25 mouse cellular contexts compared by ENCODE assay signal in genomic region chr10:87098722-87099121, GRCm38 (mm10). TPM values are rescaled to one million over a fixed set of nuclear protein-coding genes. Genes with fewer than 3 reads are reported as not detected.
DNase-seq lines count a peak whose midpoint lies in the region; ATAC-seq and TF ChIP-seq lines count a peak whose summit lies in the region.
"Had no signal": no experiment of that assay in that cellular context is flagged by ENCODE, and none has a peak within 500 bp of the region (broad histone marks: within the 10 kb centered on the region; RNA-seq: fewer than 3 reads in every experiment).

No protein-coding gene starts in this region.

- TF ChIP-seq POLR2A in CH12.LX (IDR thresholded peaks at IDR 0.05; ENCODE audit: low read depth, low read length), result no peak

- H3K4me1 ChIP-seq in liver, postnatal 0 days (ENCODE audit: insufficient read depth), result no peaks in the 10 kb centered on the region
- H3K4me1 ChIP-seq in liver, embryonic 12.5 days, result no peaks in the 10 kb centered on the region
- peaks cover 6 to 50% of the 10 kb centered on the region in 2 experiments for H3K4me1 ChIP-seq in CH12.LX (ENCODE audit: control insufficient read depth in 1 of 2, insufficient read depth in 2 of 2)

- no peak overlapping the region for H3K27ac ChIP-seq in liver, postnatal 0 days (ENCODE audit: low read depth)
- H3K27ac ChIP-seq in liver, embryonic 12.5 days, result no peak overlapping the region
- H3K27ac ChIP-seq in CH12.LX (ENCODE audit: insufficient read depth, low read depth), result no peak overlapping the region
- no peak overlapping the region for H3K27ac ChIP-seq in gastrocnemius, adult 2 months
- H3K27ac ChIP-seq: embryonic facial prominence, embryonic 13.5 days; forebrain, embryonic 13.5 days; heart, embryonic 15.5 days; hindbrain, embryonic 10.5 days; hindbrain, embryonic 14.5 days had no signal

- no peaks in the 10 kb centered on the region for H3K36me3 ChIP-seq in liver, postnatal 0 days (replicated peaks; ENCODE audit: insufficient read depth, low read length)
- H3K36me3 ChIP-seq in liver, embryonic 12.5 days, result no peaks in the 10 kb centered on the region
- no peaks in the 10 kb centered on the region for H3K36me3 ChIP-seq in CH12.LX (replicated peaks in 1 of 2; ENCODE audit: control insufficient read depth in 1 of 2, insufficient read depth in 1 of 2, low read length in 1 of 2)
- H3K36me3 ChIP-seq: embryonic facial prominence, embryonic 13.5 days; heart, embryonic 15.5 days; hindbrain, embryonic 10.5 days had no signal

- in situ Hi-C loops in CH12.LX (cut with MboI; ENCODE audit: low pct_ligation_motif_present, low pct_unique_long_range_greater_than_20kb, low sequenced_read_pairs), result no loop called here

- no peaks in the 10 kb centered on the region for H3K79me2 ChIP-seq in CH12.LX (replicated peaks; ENCODE audit: control insufficient read depth, extremely low read depth, insufficient read depth, poor library complexity, severe bottlenecking)

- TF ChIP-seq CTCF in liver, postnatal 0 days (IDR thresholded peaks at IDR 0.05; ENCODE audit: low read depth), result no peak
- no peak for TF ChIP-seq CTCF in CH12.LX (conservative IDR thresholded peaks at IDR 0.05 in 1 of 2, IDR thresholded peaks at IDR 0.05 in 1 of 2; ENCODE audit: low read depth in 2 of 2, low read length in 2 of 2)
- TF ChIP-seq CTCF in gastrocnemius, adult 2 months (IDR thresholded peaks at IDR 0.05), result no peak

- TF ChIP-seq EP300 in liver, postnatal 0 days (IDR thresholded peaks at IDR 0.05; ENCODE audit: low read depth), result no peak
- TF ChIP-seq EP300 in CH12.LX (IDR thresholded peaks at IDR 0.05; ENCODE audit: low read length), result peak; percentile 29

- WGBS in liver, postnatal 0 days (ENCODE audit: insufficient replicate concordance), result 44% methylated on average over 6 of the region's 6 CpGs
- WGBS in liver, embryonic 12.5 days (ENCODE audit: insufficient replicate concordance), result 41% methylated on average over 6 of the region's 6 CpGs

- dilution Hi-C loops in CH12.LX (cut with MboI; ENCODE audit: extremely low pct_ligation_motif_present, extremely low pct_unique_long_range_greater_than_20kb, low sequenced_read_pairs), result no loop called here

- no peak overlapping the region for H3K4me2 ChIP-seq in liver, postnatal 0 days (ENCODE audit: low read depth, low read length)
- H3K4me2 ChIP-seq in liver, embryonic 12.5 days, result no peak overlapping the region
- H3K4me2 ChIP-seq in CH12.LX (ENCODE audit: insufficient read depth, low read depth, poor library complexity, severe bottlenecking), result peak overlapping the region; percentile 57
- H3K4me2 ChIP-seq: embryonic facial prominence, embryonic 13.5 days; forebrain, embryonic 13.5 days; heart, embryonic 11.5 days; heart, embryonic 15.5 days; hindbrain, embryonic 14.5 days had no signal

- H3K4me3 ChIP-seq in liver, postnatal 0 days (ENCODE audit: low read depth, low read length), result no peak overlapping the region
- no peak overlapping the region for H3K4me3 ChIP-seq in liver, embryonic 12.5 days
- peak overlapping the region in 1 of 3 experiments; percentile 26 for H3K4me3 ChIP-seq in CH12.LX (replicated peaks in 1 of 3; ENCODE audit: low read depth in 2 of 3, low read length in 2 of 3, poor library complexity in 1 of 3)
- no peak overlapping the region for H3K4me3 ChIP-seq in gastrocnemius, adult 2 months
- H3K4me3 ChIP-seq: embryonic facial prominence, embryonic 13.5 days; forebrain, embryonic 13.5 days; heart, embryonic 15.5 days; hindbrain, embryonic 10.5 days had no signal

- DNase-seq in liver, postnatal 0 days, result peak; percentile 23
- peak; percentile 14 for DNase-seq in thymus, postnatal 0 days (ENCODE audit: low spot score)
- no peak for DNase-seq in thymus, postnatal 36 days
- peak; percentile 80 for DNase-seq in CH12.LX (ENCODE audit: extremely low read depth)
- DNase-seq in cerebellum, postnatal 4 days (ENCODE audit: low spot score in 2 of 2), result no peak
- DNase-seq in gastrocnemius, adult 2 months, result no peak
- DNase-seq: adrenal gland, postnatal 14 days; cerebellum, adult 18-20 months; cerebellum, adult 9-11 months; gastrocnemius, postnatal 36 days; heart, adult 18-20 months; heart, postnatal 14 days had no signal

- H3K27me3 ChIP-seq in liver, postnatal 0 days (ENCODE audit: insufficient read depth, low read length), result no peaks in the 10 kb centered on the region
- H3K27me3 ChIP-seq in liver, embryonic 12.5 days (replicated peaks), result no peaks in the 10 kb centered on the region
- no peaks in the 10 kb centered on the region for H3K27me3 ChIP-seq in CH12.LX (replicated peaks)
- H3K27me3 ChIP-seq: embryonic facial prominence, embryonic 13.5 days; forebrain, embryonic 13.5 days; heart, embryonic 15.5 days had no signal

- no peaks in the 10 kb centered on the region for H3K9me3 ChIP-seq in liver, postnatal 0 days (ENCODE audit: low read length)
- H3K9me3 ChIP-seq in liver, embryonic 12.5 days (replicated peaks), result no peaks in the 10 kb centered on the region
- no peaks in the 10 kb centered on the region for H3K9me3 ChIP-seq in CH12.LX (replicated peaks; ENCODE audit: low read length)
- H3K9me3 ChIP-seq: embryonic facial prominence, embryonic 13.5 days; forebrain, embryonic 13.5 days; heart, embryonic 15.5 days; hindbrain, embryonic 10.5 days had no signal

- peak; percentile 47; the same call in 1 of the 2 replicates for ATAC-seq in liver, postnatal 0 days
- no peak for ATAC-seq in liver, embryonic 12.5 days
- ATAC-seq in neutrophil, adult 5-6 weeks (ENCODE audit: extremely low read depth, insufficient number of reproducible peaks, low FRiP score, poor library complexity, severe bottlenecking), result peak; percentile 46; the same call in 1 of the 2 replicates
- ATAC-seq: activated CD4-positive, CD25-positive, alpha-beta regulatory T cell, adult 4 months; forebrain, embryonic 13.5 days; Patski had no signal

- intact Hi-C loops in gastrocnemius, adult 2 months (cut with DNase I), result no loop called here

- no peak for TF ChIP-seq RAD21 in CH12.LX (IDR thresholded peaks at IDR 0.05; ENCODE audit: low read depth, low read length)

- H3K9ac ChIP-seq in liver, postnatal 0 days (replicated peaks), result no peak overlapping the region
- no peak overlapping the region for H3K9ac ChIP-seq in liver, embryonic 12.5 days
- H3K9ac ChIP-seq in CH12.LX (ENCODE audit: insufficient read depth, low read depth), result no peak overlapping the region
- H3K9ac ChIP-seq: embryonic facial prominence, embryonic 13.5 days; forebrain, embryonic 13.5 days; heart, embryonic 15.5 days; hindbrain, embryonic 14.5 days had no signal

TF ChIP-seq in CH12.LX, 34 proteins besides CTCF, POLR2A, EP300 and RAD21 (continues in another document):
- TF ChIP-seq JUND (conservative IDR thresholded peaks at IDR 0.05; ENCODE audit: low read depth, low read length) (no peak), UBTF (IDR thresholded peaks at IDR 0.05; ENCODE audit: low read depth, low read length) (no peak), TBP (conservative IDR thresholded peaks at IDR 0.05; ENCODE audit: low read depth, low read length) (no peak), SIN3A (IDR thresholded peaks at IDR 0.05; ENCODE audit: low read length) (no peak), MYC (IDR thresholded peaks at IDR 0.05; ENCODE audit: low read depth, low read length) (no peak), SMC3 (IDR thresholded peaks at IDR 0.05; ENCODE audit: low read depth, low read length) (no peak; the same call in 1 of the 2 replicates), CHD2 (IDR thresholded peaks at IDR 0.05; ENCODE audit: low read length) (peak; percentile 76), GABPA (IDR thresholded peaks at IDR 0.05; ENCODE audit: insufficient replicate concordance, low read depth, low read length) (no peak), ZKSCAN1 (IDR thresholded peaks at IDR 0.05; ENCODE audit: borderline replicate concordance, low read depth, low read length) (no peak), MAZ (IDR thresholded peaks at IDR 0.05; ENCODE audit: low read depth, low read length) (no peak), RCOR1 (conservative IDR thresholded peaks at IDR 0.05; ENCODE audit: low read depth, low read length) (no peak), MAFK (IDR thresholded peaks at IDR 0.05; ENCODE audit: insufficient replicate concordance, low read length) (no peak), ZMIZ1 (IDR thresholded peaks at IDR 0.05; ENCODE audit: low read depth, low read length) (no peak), USF2 (conservative IDR thresholded peaks at IDR 0.05; ENCODE audit: low read depth, low read length) (no peak), E2F4 (IDR thresholded peaks at IDR 0.05; ENCODE audit: insufficient replicate concordance, low read depth, low read length) (no peak), MAX (IDR thresholded peaks at IDR 0.05; ENCODE audit: low read length) (no peak), ETS1 (conservative IDR thresholded peaks at IDR 0.05; ENCODE audit: low read depth, low read length) (peak; percentile 37; the same call in 1 of the 2 replicates), NRF1 (IDR thresholded peaks at IDR 0.05; ENCODE audit: low read depth, low read length) (no peak), ZC3H11A (IDR thresholded peaks at IDR 0.05; ENCODE audit: low read depth, low read length) (no peak), MEF2A (IDR thresholded peaks at IDR 0.05; ENCODE audit: borderline replicate concordance, low read depth, low read length) (peak; percentile 9; the same call in 1 of the 2 replicates), NELFE (IDR thresholded peaks at IDR 0.05; ENCODE audit: low read depth, low read length) (no peak), BHLHE40 (IDR thresholded peaks at IDR 0.05; ENCODE audit: low read depth, low read length) (0 out of 2 replicates have a peak, but pooled peaks have one; percentile 8), ZNF384 (IDR thresholded peaks at IDR 0.05; ENCODE audit: low read depth, low read length) (no peak), POLR2AphosphoS2 (IDR thresholded peaks at IDR 0.05; ENCODE audit: low read depth, low read length) (no peak), USF1 (IDR thresholded peaks at IDR 0.05; ENCODE audit: low read depth, low read length) (no peak), ELF1 (IDR thresholded peaks at IDR 0.05; ENCODE audit: low read depth, low read length) (no peak), PAX5 (IDR thresholded peaks at IDR 0.05; ENCODE audit: low read length) (no peak), JUN (IDR thresholded peaks at IDR 0.05; ENCODE audit: insufficient read depth, low read depth, low read length) (no peak), KAT2A (IDR thresholded peaks at IDR 0.05; ENCODE audit: insufficient replicate concordance, low read length) (no peak)

RNA-seq across cellular contexts. Expression of gene 1700113H08Rik, which starts 40.9 kb away (rescaled TPM):
- not detected in 2 replicates for polyA plus RNA-seq in liver, postnatal 0 days (2015; fragmentation: Nextera tagmentation; extraction: Ambion mirVana)
- polyA plus RNA-seq in liver, embryonic 12.5 days (2016; fragmentation: Nextera tagmentation; extraction: Ambion mirVana), result not detected in 2 replicates
- not detected in 2 replicates for polyA plus RNA-seq in thymus, postnatal 0 days (2015; fragmentation: Nextera tagmentation; extraction: Ambion mirVana)
- not detected in 2 replicates for total RNA-seq in CH12.LX (2012; rRNA removed)
- total RNA-seq in CH12.LX (2014; rRNA removed), result not detected in 2 replicates
- polyA plus RNA-seq in CH12.LX (2012; ENCODE audit: insufficient read length, low read depth), result not detected in 2 replicates
- not detected in 2 replicates for total RNA-seq in neutrophil, adult 5-6 weeks (2017)
- under 1 TPM; 0.66 to 0.70 TPM for total RNA-seq in gastrocnemius, adult 2 months (2021)
- total RNA-seq: adrenal gland, adult 18-20 months; adrenal gland, postnatal 14 days; common myeloid progenitor, adult 5-6 weeks had no signal
- polyA plus RNA-seq: activated CD4-positive, CD25-positive, alpha-beta regulatory T cell, adult 4 months; C2C12; embryonic facial prominence, embryonic 13.5 days; hindbrain, embryonic 14.5 days; Patski had no signal

Comparison
In these comparisons a context has a peak if more than half of its experiments do, and no peak if none do; other contexts are left out.
1. DNase-seq: peak in liver, postnatal 0 days (single experiment), thymus, postnatal 0 days (single experiment) and CH12.LX (single experiment); none in thymus, postnatal 36 days (0 of 2), cerebellum, postnatal 4 days (0 of 2) and gastrocnemius, adult 2 months (single experiment).